Mouse (Mus musculus) heart, adult 2 months (tissue): ENCODE data around the gene Larp6.

Experiments
- CTCF ChIP-seq: fragments of 200-600 bp; IDR thresholded peaks from 2 replicates; pipeline ENCODE4 v1.8.1; 2022; ENCODE audit warnings: antibody characterized with exemption, mild to moderate bottlenecking, moderate library complexity
- POLR2A ChIP-seq: fragments of 200-500 bp; IDR thresholded peaks from 2 replicates; pipeline ENCODE4 v1.6.1; 2011; ENCODE audit warnings: mild to moderate bottlenecking, low read depth, low read length, control low read depth; ENCODE audit not compliant: insufficient read depth

- TF ChIP-seq CTCF (no peak), POLR2A (no peak)
Measured at GRCm38 (mm10) chr9:60708606-60709005, 4.2 kb upstream of the Larp6 start.
